Mouse (Mus musculus) midbrain, embryonic 14.5 days (tissue): ENCODE data around the gene AL607142.1. TPM values are rescaled to one million over a fixed set of nuclear protein-coding genes. Genes with fewer than 3 reads are reported as not detected.

Source experiments
- ATAC-seq: fragments of 200-750 bp; cut with Nextera tagmentation; 2 replicates; pipeline ENCODE4 v1.8.0; 2017; ENCODE audit warnings: moderate number of reproducible peaks, moderate library complexity; ENCODE audit not compliant: low FRiP score, low TSS enrichment
- DNase-seq: peaks from one replicate; pipeline ENCODE4 v3.0.0-alpha.2; 2015
- H3K27ac ChIP-seq: fragments of 300-500 bp; sonication (generic); replicated peaks from 2 replicates; pipeline ENCODE4 v1.5.1; 2014; ENCODE audit warnings: mild to moderate bottlenecking, low read depth, low read length, moderate library complexity
- H3K27me3 ChIP-seq: fragments of 300-500 bp; sonication (generic); 2 replicates; pipeline ENCODE4 v1.6.1; 2014; ENCODE audit warnings: low read length, control low read depth, mixed read lengths; ENCODE audit not compliant: control insufficient read depth, insufficient read depth
- H3K36me3 ChIP-seq: fragments of 300-500 bp; sonication (generic); 2 replicates; pipeline ENCODE4 v1.6.1; 2014; ENCODE audit warnings: low read length, control low read depth; ENCODE audit not compliant: control insufficient read depth, insufficient read depth
- H3K4me1 ChIP-seq: fragments of 300-500 bp; sonication (generic); 2 replicates; pipeline ENCODE4 v1.6.1; 2014; ENCODE audit warnings: mild to moderate bottlenecking, antibody characterized with exemption, low read length, control low read depth; ENCODE audit not compliant: control insufficient read depth, insufficient read depth
- H3K4me2 ChIP-seq: fragments of 300-500 bp; sonication (generic); 2 replicates; pipeline ENCODE4 v1.6.1; 2014; ENCODE audit warnings: mild to moderate bottlenecking, low read length, moderate library complexity
- H3K4me3 ChIP-seq: fragments of 300-500 bp; sonication (generic); replicated peaks from 2 replicates; pipeline ENCODE4 v1.5.1; 2014; ENCODE audit warnings: low read depth, low read length
- H3K9ac ChIP-seq: fragments of 300-500 bp; sonication (generic); replicated peaks from 2 replicates; pipeline ENCODE4 v1.6.1; 2014; ENCODE audit warnings: mild to moderate bottlenecking, low read length, moderate library complexity
- H3K9me3 ChIP-seq: fragments of 300-500 bp; sonication (generic); 2 replicates; pipeline ENCODE4 v1.6.1; 2016; ENCODE audit warnings: low read length, control low read depth, mixed read lengths; ENCODE audit not compliant: control insufficient read depth
- WGBS: fragments of 180-500 bp; shearing (Covaris S2); extraction: QIAGEN DNeasy Blood & Tissue Kit; methylation state at CpG from one replicate; pipeline ENCODE4 v1.1.7; 2014; 5-methylcytosine and 5-hydroxymethylcytosine counted together
- polyA plus RNA-seq: library from polyadenylated mRNA; unstranded; fragments of >200 nt; fragmentation: Nextera tagmentation; extraction: Ambion mirVana; gene quantifications from 2 replicates; pipeline ENCODE4 v1.2.1, GENCODE M21; 2014

The AL607142.1 gene
- polyA plus RNA-seq, 1 experiment from 2014 or later, result not detected

- Histone ChIP-seq H3K4me3 (peak overlapping the region; percentile 51), H3K4me1 (peaks cover 12% of the 10 kb centered on the region; the same call in 1 of the 2 replicates), H3K9ac (peak overlapping the region; percentile 62), H3K27me3 (peaks cover 19% of the 10 kb centered on the region; the same call in 1 of the 2 replicates), H3K9me3 (no peaks in the 10 kb centered on the region), H3K27ac (no peak overlapping the region; the same call in 1 of the 2 replicates), H3K4me2 (peak overlapping the region; percentile 89), H3K36me3 (no peaks in the 10 kb centered on the region)
- under 1% methylated on average over 38 of the region's 38 CpGs for WGBS
- peak; percentile 31; the same call in 1 of the 2 replicates for ATAC-seq
- peak; percentile 71 for DNase-seq
Observed at GRCm38 (mm10) chr4:120032984-120033355, 31.8 kb upstream of the AL607142.1 start.

- 85% methylated on average over 4 of the region's 4 CpGs for WGBS
Observed at GRCm38 (mm10) chr4:120036294-120036693, 28.5 kb upstream of the AL607142.1 start.

GRCm38 (mm10) chr4:120037007-120037406 is 27.8 kb upstream of the AL607142.1 start:
- ATAC-seq (no peak), DNase-seq (no peak)
- Histone ChIP-seq H3K27ac (no peak overlapping the region), H3K27me3 (peaks cover 19% of the 10 kb centered on the region; the same call in 1 of the 2 replicates), H3K36me3 (no peaks in the 10 kb centered on the region), H3K9me3 (no peaks in the 10 kb centered on the region), H3K4me3 (no peak overlapping the region), H3K4me2 (no peak overlapping the region), H3K4me1 (peaks cover 12% of the 10 kb centered on the region; the same call in 1 of the 2 replicates), H3K9ac (no peak overlapping the region)
- WGBS, result 55% methylated on average over 7 of the region's 7 CpGs

More at GRCm38 (mm10) chr4:120036294-120036693, 28.5 kb upstream of the AL607142.1 start:
- H3K4me1 ChIP-seq, result peaks cover 12% of the 10 kb centered on the region; the same call in 1 of the 2 replicates
- no peak overlapping the region for H3K9ac ChIP-seq
- no peak overlapping the region for H3K4me2 ChIP-seq
- H3K36me3 ChIP-seq, result no peaks in the 10 kb centered on the region
- H3K27me3 ChIP-seq, result peaks cover 19% of the 10 kb centered on the region; the same call in 1 of the 2 replicates
- H3K4me3 ChIP-seq, result no peak overlapping the region
- no peak for ATAC-seq
- H3K27ac ChIP-seq, result no peak overlapping the region
- DNase-seq, result no peak
- no peaks in the 10 kb centered on the region for H3K9me3 ChIP-seq

- DNase-seq, result no peak
- H3K27ac ChIP-seq, result no peak overlapping the region
- 0 out of 2 replicates have a peak, but pooled peaks cover 2% of the 10 kb centered on the region for H3K27me3 ChIP-seq
- WGBS, result 82% methylated on average over 2 of the region's 2 CpGs
- H3K4me1 ChIP-seq, result no peaks in the 10 kb centered on the region
- no peaks in the 10 kb centered on the region for H3K9me3 ChIP-seq
- no peak for ATAC-seq
- H3K9ac ChIP-seq, result no peak overlapping the region
- no peak overlapping the region for H3K4me2 ChIP-seq
- H3K36me3 ChIP-seq, result no peaks in the 10 kb centered on the region
- no peak overlapping the region for H3K4me3 ChIP-seq
Observed at GRCm38 (mm10) chr4:120041520-120041919, 23.3 kb upstream of the AL607142.1 start.

GRCm38 (mm10) chr4:120042480-120042879 is 22.3 kb upstream of the AL607142.1 start:
- no peak for ATAC-seq

GRCm38 (mm10) chr4:120044612-120045011 is 20.2 kb upstream of the AL607142.1 start:
- H3K9me3 ChIP-seq, result no peaks in the 10 kb centered on the region
- no peak overlapping the region for H3K9ac ChIP-seq
- WGBS, result 91% methylated on average over 5 of the region's 5 CpGs
- no peaks in the 10 kb centered on the region for H3K4me1 ChIP-seq
- no peak overlapping the region for H3K4me3 ChIP-seq
- no peak overlapping the region for H3K27ac ChIP-seq
- H3K27me3 ChIP-seq, result 0 out of 2 replicates have a peak, but pooled peaks cover 2% of the 10 kb centered on the region
- H3K4me2 ChIP-seq, result no peak overlapping the region
- DNase-seq (no peak), ATAC-seq (no peak)
- H3K36me3 ChIP-seq, result no peaks in the 10 kb centered on the region

More at GRCm38 (mm10) chr4:120042480-120042879, 22.3 kb upstream of the AL607142.1 start:
- H3K9me3 ChIP-seq, result no peaks in the 10 kb centered on the region
- no peak overlapping the region for H3K27ac ChIP-seq
- no peaks in the 10 kb centered on the region for H3K36me3 ChIP-seq
- WGBS, result 89% methylated on average over 7 of the region's 7 CpGs
- H3K4me2 ChIP-seq, result no peak overlapping the region
- H3K27me3 ChIP-seq, result 0 out of 2 replicates have a peak, but pooled peaks cover 2% of the 10 kb centered on the region
- H3K9ac ChIP-seq, result no peak overlapping the region
- no peak for DNase-seq
- H3K4me1 ChIP-seq, result no peaks in the 10 kb centered on the region
- H3K4me3 ChIP-seq, result no peak overlapping the region

- DNase-seq, result peak; percentile 16
- WGBS, result 59% methylated on average over 5 of the region's 5 CpGs
Observed at GRCm38 (mm10) chr4:120045131-120045537, 19.7 kb upstream of the AL607142.1 start.

GRCm38 (mm10) chr4:120045871-120046270 is 18.9 kb upstream of the AL607142.1 start:
- 89% methylated on average over 7 of the region's 7 CpGs for WGBS
- no peak overlapping the region for H3K4me3 ChIP-seq
- H3K9ac ChIP-seq, result no peak overlapping the region
- H3K27ac ChIP-seq, result no peak overlapping the region
- DNase-seq (no peak), ATAC-seq (no peak)
- H3K4me2 ChIP-seq, result no peak overlapping the region
- H3K9me3 ChIP-seq, result no peaks in the 10 kb centered on the region
- no peaks in the 10 kb centered on the region for H3K36me3 ChIP-seq
- H3K4me1 ChIP-seq, result no peaks in the 10 kb centered on the region
- no peaks in the 10 kb centered on the region for H3K27me3 ChIP-seq

More at GRCm38 (mm10) chr4:120045131-120045537, 19.7 kb upstream of the AL607142.1 start:
- H3K27me3 ChIP-seq, result no peaks in the 10 kb centered on the region
- no peak overlapping the region for H3K4me2 ChIP-seq
- no peak overlapping the region for H3K9ac ChIP-seq
- no peaks in the 10 kb centered on the region for H3K4me1 ChIP-seq
- H3K36me3 ChIP-seq, result no peaks in the 10 kb centered on the region
- no peaks in the 10 kb centered on the region for H3K9me3 ChIP-seq
- H3K27ac ChIP-seq, result no peak overlapping the region
- no peak for ATAC-seq
- H3K4me3 ChIP-seq, result no peak overlapping the region

GRCm38 (mm10) chr4:120047060-120047459 is 17.7 kb upstream of the AL607142.1 start:
- WGBS, result 35% methylated on average over 4 of the region's 4 CpGs
- no peak overlapping the region for H3K9ac ChIP-seq
- H3K4me1 ChIP-seq, result no peaks in the 10 kb centered on the region
- ATAC-seq, result no peak
- no peak overlapping the region for H3K4me2 ChIP-seq
- DNase-seq, result no peak
- H3K9me3 ChIP-seq, result no peaks in the 10 kb centered on the region
- H3K27ac ChIP-seq, result no peak overlapping the region
- no peaks in the 10 kb centered on the region for H3K27me3 ChIP-seq
- no peak overlapping the region for H3K4me3 ChIP-seq
- H3K36me3 ChIP-seq, result no peaks in the 10 kb centered on the region
